Mouse (Mus musculus): ENCODE measurements at regions not wholly inside any gene's neighbourhood (a gene's known extent, or its start where the extent isn't known, plus 50 kb on each side); places are given as distances from the start of the nearest gene placed in this dataset.
"Not testable (repeated sequence)": the region's sequence is repeated elsewhere in the genome, so short reads cannot be mapped to it uniquely, and the experiment has no call there.

- no peak for ATAC-seq (ENCODE audit: low TSS enrichment)
Measured at GRCm38 (mm10) chr8:7323067-7323675, 1337.9 kb downstream of the Efnb2 start.

GRCm38 (mm10) chr8:7322376-7323066, 1338.5 kb downstream of the Efnb2 start:
- ATAC-seq (ENCODE audit: low TSS enrichment): no peak

GRCm38 (mm10) chr8:7316806-7317355, 1344.2 kb downstream of the Efnb2 start:
- ATAC-seq (ENCODE audit: low TSS enrichment): no peak

- ATAC-seq (ENCODE audit: low TSS enrichment): no peak
Measured at GRCm38 (mm10) chr8:7309239-7309638, 1351.8 kb downstream of the Efnb2 start.

- no peak for ATAC-seq (ENCODE audit: low TSS enrichment)
Measured at GRCm38 (mm10) chr8:7289361-7289760, 1371.7 kb downstream of the Efnb2 start.

GRCm38 (mm10) chr8:7286581-7286980, 1374.5 kb downstream of the Efnb2 start:
- ATAC-seq (ENCODE audit: low TSS enrichment): no peak

- ATAC-seq (ENCODE audit: low TSS enrichment): no peak
Measured at GRCm38 (mm10) chr8:7267406-7267805, 1393.6 kb downstream of the Efnb2 start.

GRCm38 (mm10) chr8:7254336-7254735, 1406.7 kb downstream of the Efnb2 start:
- not testable (repeated sequence) for ATAC-seq (ENCODE audit: low TSS enrichment)

GRCm38 (mm10) chr8:7240321-7240720, 1420.7 kb downstream of the Efnb2 start:
- ATAC-seq (ENCODE audit: low TSS enrichment): peak; percentile 88

- no peak for ATAC-seq (ENCODE audit: low TSS enrichment)
Measured at GRCm38 (mm10) chr8:7234006-7234405, 1427.0 kb downstream of the Efnb2 start.

- ATAC-seq (ENCODE audit: low TSS enrichment): no peak
Measured at GRCm38 (mm10) chr8:7219300-7219699, 1441.7 kb downstream of the Efnb2 start.

GRCm38 (mm10) chr8:7207178-7207577, 1453.9 kb downstream of the Efnb2 start:
- ATAC-seq (ENCODE audit: low TSS enrichment): no peak

- ATAC-seq (ENCODE audit: low TSS enrichment): peak; percentile 92
Measured at GRCm38 (mm10) chr8:7206596-7206995, 1454.4 kb downstream of the Efnb2 start.

GRCm38 (mm10) chr8:7205086-7205485, 1456.0 kb downstream of the Efnb2 start:
- ATAC-seq (ENCODE audit: low TSS enrichment): no peak

- ATAC-seq (ENCODE audit: low TSS enrichment): no peak
Measured at GRCm38 (mm10) chr8:7190726-7191125, 1470.3 kb downstream of the Efnb2 start.

GRCm38 (mm10) chr8:7163361-7163760, 1497.7 kb downstream of the Efnb2 start:
- no peak for ATAC-seq (ENCODE audit: low TSS enrichment)

- ATAC-seq (ENCODE audit: low TSS enrichment): peak; percentile 96
Measured at GRCm38 (mm10) chr8:7131746-7132145, 1529.3 kb downstream of the Efnb2 start.

GRCm38 (mm10) chr8:7108849-7109248, 1552.2 kb downstream of the Efnb2 start:
- no peak for ATAC-seq (ENCODE audit: low TSS enrichment)

GRCm38 (mm10) chr8:7097577-7097976, 1563.5 kb downstream of the Efnb2 start:
- ATAC-seq (ENCODE audit: low TSS enrichment): peak; percentile 74

- ATAC-seq (ENCODE audit: low TSS enrichment): no peak
Measured at GRCm38 (mm10) chr8:7092831-7093230, 1568.2 kb downstream of the Efnb2 start.

- no peak for ATAC-seq (ENCODE audit: low TSS enrichment)
Measured at GRCm38 (mm10) chr8:7088123-7088522, 1572.9 kb downstream of the Efnb2 start.

GRCm38 (mm10) chr8:7060255-7060656, 1600.8 kb downstream of the Efnb2 start:
- ATAC-seq (ENCODE audit: low TSS enrichment): no peak

- no peak for ATAC-seq (ENCODE audit: low TSS enrichment)
Measured at GRCm38 (mm10) chr8:7026247-7026844, 1634.7 kb downstream of the Efnb2 start.

Measured in frontal cortex, adult (tissue).